Mouse (Mus musculus): ENCODE results near the gene Fat4.
A peak's percentile ranks its signal among the peaks of the same experiment; 100 is the strongest.

Fat4 gene

DNA sequence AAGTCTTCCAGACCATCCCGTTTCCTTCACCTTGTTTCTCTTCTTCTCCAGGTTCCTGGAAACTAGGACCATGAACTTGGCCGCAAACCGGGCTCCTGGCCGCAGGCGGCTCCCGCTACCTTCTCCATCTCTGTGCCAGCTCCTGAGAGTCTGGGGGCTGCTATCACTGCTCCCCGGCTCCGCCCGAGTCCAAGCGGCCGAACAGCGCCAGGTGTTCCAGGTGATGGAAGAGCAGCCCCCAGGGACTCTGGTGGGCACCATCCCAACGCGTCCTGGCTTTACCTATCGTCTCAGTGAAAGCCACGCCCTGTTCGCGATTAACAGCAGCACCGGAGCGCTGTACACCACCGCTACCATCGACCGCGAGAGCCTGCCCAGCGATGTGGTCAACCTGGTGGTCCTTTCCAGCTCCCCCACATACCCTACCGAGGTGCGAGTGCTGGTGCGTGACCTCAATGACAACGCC lies at the start of gene Fat4:
TSS of gene Fat4 (plus strand) at position 51 of the 466 bp plus-strand sequence.
- DNase-seq: no peak

DNA sequence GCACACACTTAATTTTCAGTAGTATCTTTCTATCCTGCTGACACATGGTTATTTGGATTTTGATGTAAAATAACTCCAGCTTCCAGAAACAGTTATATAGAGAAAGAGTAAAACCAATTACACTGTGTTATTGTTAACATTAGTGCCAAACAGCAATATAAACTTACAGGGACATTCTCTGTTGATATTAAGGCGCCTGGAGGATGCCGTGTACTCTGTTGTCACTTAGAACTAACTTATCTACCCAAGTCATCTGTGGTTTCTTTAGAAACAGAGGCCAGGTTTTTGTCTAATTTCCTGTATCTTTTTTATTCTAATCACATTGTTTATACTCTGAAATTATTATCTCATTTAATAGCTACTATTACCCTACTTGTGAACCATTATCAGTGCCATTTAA lies 47.3 kb upstream of the Fat4 start:
- DNase-seq: no peak

DNA sequence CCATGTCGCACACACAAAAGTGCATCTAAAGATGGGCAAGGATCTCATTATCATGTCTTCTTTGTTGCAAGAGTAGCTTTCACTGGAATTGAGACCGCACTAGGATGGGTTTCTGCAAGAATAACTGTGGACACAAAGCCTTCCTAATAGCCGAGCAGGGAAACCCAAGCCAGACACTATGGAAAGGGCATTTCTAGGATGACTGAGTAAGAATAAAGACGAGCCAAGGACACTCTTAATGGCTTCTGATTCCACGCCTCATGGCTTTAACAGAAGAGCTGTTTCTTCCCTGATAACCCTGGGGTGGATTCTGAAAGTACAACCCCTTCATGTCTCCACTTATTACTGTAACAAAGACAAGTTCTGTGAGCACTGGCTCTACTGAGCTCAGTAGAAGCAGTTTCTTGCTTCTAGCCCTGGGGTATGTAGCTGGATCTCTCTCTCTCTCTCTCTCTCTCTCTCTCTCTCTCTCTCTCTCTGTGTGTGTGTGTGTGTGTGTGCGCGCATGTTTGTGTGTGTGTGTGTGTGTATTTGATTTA lies 43.7 kb upstream of the Fat4 start:
- DNase-seq: no peak

DNA sequence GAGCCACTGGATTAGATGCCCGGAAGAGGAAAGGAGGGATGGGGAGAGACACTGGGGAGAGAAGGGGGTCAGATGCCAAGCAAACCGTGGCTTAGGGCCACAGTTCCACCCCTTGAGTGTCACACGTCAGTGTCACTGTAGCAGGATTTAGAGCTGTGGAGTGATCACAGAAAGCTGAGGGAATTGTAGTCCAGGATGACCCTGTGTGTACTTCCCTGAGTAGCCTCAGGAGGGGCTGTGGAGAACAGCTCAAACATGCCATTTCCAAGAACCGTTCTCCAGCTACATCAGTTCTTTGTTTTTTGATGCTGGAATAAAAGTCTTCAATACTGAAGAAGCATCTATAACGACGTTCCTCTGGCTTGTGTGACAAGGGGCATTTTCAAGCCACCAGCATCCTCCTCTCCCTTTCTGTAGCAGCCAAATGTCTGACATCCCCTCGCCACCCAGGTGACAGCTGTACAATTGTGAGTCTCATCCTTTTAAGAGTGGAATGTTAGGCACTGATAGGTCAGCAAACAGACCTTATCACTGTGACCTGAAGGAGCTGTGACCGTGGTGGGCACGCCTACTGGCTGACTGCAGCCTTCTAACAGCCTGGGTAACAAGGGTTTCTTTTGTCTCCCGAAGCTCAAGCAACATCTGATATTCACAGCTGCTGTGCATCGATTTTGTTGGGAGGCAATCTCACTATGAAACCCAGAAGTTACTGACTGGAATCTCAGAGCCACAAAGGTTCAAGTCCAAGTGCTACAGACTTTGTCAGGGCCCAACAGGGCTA lies 39.9 kb upstream of the Fat4 start:
- DNase-seq: no peak

DNA sequence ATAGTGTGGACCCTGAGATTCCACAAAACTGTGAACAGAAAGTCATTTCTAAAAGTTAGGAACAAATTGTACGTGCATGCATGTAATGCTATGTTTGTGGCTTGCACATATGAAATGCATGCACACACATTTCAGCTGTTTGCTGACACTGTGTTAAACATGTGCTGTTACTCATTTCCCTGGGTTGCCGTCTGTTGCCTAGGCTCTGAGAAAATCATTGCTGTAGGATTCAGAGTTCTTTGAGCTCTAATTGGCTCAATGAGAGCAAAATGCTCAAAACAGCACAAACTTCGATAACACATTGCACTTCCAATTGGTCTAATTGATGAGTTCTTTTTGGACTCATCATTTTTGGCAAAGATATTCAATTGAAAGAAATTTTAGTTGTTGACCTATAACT lies 37.7 kb upstream of the Fat4 start:
- no peak for DNase-seq

DNA sequence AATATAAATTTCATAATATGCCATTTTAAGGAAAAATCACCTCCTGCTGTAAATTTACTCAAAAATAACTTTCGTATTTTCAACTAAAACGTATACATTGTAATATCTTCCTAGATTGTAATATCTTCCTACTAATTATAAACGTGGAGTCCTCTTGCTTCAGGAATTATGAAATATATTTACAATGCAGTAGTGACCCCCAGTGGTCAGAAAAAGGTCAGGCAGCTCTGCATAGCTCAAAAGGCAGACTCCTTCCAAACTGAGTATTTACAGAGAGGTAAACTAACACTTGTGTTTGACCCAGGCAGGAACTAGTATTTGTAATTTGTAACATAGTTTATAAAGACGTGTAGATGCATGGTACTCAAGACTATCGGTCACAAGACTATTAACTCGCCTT lies 37.2 kb upstream of the Fat4 start:
- DNase-seq: peak; percentile 67

DNA sequence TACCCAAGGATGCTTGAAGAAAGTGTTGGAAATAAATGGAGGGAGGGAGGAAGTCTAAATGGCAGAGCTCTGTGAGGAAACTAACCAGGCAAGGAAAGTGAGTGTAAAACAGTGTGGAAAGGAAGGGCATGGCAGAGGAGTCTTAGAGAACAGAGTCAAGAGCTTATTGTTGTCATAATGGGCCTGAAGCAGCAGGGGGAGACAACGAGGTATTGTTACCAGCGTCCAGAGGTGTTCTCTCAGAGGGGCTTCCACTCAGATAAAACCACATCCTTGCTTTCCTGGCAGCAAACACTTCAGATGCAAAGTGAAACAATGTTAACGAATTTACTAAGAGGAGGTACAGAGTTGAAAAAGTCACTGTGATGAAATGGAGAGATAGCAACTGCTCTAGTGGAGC lies 33.1 kb upstream of the Fat4 start:
- DNase-seq: no peak

DNA sequence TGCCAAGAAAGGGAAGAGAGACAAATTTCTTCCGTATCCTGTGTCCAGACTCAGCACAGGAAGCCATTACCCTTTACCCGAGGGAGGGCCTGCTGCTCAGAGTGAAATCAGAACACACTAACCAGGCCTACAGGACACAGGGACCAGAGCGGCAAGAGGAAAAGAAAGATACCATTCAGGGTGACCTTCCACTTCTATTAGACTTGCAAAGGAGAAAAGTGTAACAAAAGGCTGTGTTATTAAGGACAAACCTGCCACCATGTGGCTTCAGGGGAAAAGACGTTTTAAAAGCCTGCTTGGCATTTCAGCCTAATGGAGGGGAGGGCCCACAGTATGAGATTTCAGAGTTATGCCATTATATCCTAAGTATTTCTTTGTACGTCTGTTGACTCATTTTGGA lies 26.1 kb upstream of the Fat4 start:
- peak; percentile 22 for DNase-seq

DNA sequence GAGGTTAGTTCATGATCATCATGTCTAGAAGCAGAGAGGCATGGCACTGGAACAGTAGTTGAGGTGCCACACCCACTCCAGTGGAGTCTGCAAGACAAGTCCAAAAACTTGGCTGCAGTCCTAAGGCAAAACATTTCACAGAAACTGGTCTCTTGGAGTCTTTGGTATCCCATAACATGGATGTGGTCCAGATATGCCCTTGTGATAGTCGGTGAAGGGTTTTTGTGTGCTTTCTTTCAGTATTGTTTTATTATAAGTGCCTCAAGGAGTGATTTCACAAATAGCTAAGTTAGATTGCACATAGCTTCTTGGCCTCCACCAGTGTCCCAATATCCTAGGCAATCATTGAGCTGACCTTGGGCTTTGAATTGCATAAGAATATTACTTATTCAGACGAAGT lies 15.4 kb upstream of the Fat4 start:
- no peak for DNase-seq

DNA sequence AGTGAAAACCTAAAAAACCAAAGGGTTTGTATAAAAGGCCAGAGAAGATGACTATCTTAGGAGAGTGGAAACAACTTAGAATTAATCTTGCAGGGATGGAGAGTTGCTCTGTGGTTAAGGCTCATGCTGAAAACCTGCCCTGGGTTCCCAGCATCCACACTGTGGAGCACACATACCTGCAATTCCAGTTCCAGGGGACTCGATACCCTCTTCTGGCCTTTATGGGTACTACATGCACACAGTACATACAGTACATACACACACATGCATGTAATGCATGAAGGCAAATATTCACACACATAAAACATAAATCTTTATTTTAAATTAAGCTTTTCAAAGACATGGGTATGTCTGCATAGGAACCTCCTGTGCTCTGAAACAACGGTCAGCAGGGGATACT lies 10.9 kb upstream of the Fat4 start:
- no peak for DNase-seq

DNA sequence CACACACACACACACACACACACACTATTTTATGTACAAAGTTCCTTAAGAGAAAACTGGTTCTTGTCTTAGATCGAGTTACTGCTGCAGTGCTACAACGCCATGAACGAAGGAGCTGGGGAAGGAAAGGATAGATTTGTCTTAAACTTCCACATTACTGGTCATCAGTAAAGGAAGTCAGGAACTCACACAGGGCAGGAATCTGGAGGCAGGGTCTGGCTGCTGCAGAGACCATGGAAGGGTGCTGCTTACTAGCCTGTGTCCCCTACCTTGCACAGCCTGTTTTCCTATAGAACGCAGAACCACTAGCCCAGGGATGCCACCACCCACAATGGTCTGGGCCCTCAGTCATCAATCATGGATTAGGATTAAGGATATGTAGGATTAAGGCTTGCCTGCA lies 10.0 kb upstream of the Fat4 start:
- no peak for DNase-seq

DNA sequence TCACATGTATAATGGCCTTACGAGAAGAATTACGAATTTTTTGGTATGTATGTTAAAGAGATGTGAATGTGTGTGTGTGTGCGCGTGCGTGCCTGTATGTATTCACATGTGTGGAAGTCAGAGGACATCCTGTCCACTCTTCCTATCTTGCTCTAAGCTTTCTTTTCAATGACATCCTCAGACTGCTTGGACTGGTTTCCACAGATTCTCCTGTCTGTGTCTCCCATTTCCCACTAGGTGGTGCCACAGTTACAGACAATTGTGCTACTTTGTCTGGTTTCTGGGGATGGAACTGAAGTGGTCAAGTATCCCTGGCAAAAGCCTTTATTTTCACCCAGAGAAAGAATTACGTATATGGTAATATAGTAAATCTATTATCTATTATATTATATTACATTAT lies 4.0 kb upstream of the Fat4 start:
- DNase-seq: peak; percentile 66

DNA sequence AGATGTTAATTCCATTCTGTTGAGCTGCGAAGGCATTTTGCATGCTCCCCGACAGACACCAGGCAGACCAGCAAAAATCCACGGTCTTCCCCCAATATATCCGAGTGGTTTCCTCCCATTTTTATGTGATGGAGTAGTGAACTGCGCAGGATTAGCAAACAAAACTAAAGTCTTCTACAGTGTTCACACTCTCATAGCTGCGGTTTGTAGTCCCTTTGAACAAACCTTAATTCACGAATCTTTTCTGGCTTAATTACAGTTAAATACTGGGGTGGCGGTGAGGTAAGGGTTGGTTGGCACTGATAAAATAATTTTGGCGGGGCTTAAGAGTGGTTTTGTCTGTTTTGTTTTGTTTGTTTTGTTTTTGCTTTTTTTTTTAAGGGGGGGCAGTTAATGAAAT lies 3.1 kb upstream of the Fat4 start:
- no peak for DNase-seq

DNA sequence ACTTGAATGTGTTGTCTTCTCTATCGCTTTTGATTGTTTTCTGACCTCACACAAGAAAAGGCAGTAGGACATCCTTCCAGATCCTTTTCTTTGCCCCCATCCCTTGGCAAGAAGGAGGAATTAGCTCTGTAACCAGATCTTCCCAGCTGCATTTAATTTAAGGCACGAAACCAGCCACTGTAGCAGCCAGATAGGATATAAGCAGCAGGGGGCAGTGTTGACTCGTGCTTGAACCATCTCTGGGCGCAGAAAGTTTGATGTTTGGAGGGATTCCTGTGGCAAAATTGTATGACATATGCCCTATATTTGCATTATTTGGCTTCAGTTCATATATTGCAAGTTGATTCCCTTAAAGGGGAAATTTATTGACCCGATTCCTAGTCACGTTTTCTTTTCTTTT lies 2.5 kb upstream of the Fat4 start:
- peak; percentile 87 for DNase-seq

DNA sequence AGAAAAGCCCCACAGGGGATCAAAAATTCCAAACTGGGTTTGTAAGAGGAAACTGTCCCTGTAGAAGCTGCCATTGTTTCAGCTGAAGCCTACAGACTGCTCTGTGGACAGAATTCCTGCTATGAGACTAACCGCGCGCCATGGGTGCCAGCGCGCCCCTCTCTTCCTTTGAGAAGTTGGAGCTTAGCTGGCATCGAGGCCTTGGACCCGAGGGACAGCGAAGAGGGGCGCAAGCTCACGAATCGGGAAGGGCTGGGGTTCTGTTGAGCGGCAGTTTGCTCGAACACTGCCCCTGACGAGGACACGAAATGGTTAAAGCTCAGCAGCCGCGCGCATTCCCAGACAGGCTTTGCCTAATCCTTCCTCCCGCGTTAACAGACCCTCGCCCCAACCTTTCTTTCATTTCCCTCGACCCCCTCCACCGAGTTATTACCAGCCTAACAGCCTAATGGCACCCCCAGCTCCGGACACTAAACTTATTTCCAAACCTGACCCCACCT lies 1.8 kb upstream of the Fat4 start:
- DNase-seq: peak; percentile 47

DNA sequence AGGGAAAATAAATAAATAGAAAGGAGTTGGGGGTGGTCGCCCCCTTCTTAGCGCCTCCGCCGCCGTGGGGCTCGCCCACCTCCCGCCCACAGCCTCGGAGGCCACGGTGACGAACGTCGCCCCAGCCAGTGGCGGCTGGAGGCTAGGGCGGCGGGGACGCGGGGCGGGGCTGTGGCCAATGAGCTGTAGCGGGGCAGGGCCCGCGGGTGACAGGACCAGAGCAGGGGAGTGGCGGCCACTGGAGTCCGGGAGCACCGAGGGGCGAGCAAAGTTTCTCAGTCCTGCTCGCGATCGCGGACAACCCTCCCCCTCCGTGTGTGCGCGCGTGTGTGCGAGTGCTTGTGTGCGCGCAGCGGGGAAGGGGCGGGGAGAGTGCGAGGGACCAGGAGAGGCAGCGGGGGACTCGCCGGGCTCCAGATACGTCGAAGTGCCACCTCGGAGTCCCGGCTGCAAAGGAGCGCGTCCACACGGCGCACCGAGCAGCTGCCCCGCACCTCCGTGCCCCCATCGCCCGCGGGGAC lies 1.2 kb upstream of the Fat4 start:
- peak; percentile 93 for DNase-seq

DNA sequence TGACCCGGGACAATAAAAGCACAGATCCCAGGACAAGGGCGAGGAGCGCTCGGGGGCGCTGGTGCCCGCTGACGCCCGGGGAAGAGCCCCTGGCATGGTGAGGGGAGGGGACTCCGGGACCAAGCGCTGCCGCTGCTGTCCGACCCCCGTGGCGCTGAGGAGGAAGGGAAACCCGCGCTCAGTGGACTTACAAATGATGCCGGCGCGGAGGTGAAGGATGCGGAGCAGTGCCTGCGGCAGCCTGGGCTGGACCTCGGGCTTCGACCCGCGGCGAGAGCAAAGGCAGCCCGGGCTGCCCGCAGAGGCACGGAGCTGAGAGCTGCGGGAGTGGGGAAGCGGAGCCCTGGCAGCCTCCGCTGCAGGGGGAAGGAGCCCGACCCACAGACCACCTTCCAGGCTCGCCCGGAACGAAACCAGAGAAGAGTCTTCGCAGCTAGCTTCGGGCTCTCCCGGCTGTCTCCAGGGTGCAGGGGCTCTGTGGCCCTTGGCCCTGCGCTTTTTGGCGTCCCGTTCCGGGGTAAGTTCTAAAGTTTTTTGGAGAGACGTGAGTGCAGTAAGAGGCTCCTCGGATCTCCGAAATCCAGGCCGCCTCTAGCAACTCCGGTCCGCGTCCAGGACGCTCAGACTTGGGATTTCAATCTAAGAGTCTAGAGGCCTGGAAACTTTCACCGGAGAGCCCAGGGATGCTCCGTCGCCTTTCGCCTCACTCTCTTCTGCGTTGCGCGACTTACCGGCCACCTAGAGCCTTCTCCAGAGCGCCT lies 499 bp upstream of the Fat4 start:
- DNase-seq: peak; percentile 56

DNA sequence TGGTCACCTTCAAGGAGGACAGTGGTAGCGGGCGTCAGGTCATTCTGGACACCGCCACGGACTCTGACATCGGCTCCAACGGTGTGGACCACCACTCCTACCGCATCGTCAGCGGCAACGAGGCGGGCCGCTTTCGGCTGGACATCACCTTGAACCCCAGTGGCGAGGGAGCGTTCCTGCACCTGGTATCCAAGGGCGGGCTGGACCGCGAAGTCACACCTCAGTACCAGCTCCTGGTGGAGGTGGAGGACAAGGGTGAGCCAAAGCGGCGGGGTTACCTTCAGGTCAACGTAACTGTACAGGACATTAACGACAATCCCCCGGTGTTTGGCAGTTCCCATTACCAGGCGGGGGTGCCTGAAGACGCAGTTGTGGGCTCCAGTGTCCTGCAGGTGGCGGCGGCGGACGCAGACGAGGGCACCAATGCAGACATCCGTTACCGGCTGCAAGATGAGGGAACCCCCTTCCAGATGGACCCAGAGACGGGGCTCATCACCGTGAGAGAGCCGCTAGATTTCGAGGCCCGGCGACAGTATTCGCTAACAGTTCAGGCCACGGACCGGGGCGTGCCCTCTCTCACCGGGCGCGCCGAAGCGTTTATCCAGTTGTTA lies 746 bp downstream of the Fat4 start:
- DNase-seq: peak; percentile 69

DNA sequence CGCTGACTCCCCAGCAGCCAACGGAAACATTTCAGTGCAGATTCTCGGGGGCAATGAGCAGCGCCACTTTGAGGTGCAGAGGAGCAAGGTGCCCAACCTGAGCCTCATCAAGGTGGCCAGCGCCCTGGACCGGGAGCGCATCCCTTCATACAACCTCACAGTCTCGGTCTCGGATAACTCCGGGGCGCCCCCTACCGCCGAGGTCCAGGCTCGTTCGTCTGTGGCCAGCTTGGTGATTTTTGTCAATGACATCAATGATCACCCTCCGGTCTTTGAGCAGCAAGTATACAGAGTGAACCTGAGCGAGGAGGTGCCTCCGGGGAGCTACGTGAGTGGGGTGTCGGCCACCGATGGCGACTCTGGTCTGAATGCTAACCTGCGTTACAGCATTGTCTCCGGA lies 1.4 kb downstream of the Fat4 start:
- peak; percentile 66 for DNase-seq

DNA sequence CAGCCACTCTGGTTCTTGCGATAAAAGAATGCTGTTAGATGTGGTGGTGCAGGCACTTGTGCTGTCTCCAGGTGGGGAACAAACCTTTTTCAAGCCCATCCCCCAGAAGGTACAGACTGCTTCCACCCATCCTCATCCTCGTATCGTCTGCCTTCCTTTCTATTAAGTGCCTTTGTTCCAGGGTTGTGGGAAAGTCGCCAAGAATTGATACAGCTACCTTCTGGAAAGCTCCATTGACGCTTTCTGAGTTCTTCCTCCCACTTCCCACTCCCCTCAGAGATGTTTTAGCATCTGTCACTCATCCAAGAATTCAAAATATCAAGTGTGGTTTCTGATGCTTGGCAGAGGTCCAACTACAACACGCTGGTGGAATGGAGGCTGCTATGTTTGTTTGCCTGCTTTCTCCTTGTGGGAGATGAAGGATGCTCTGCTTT lies 6.1 kb downstream of the Fat4 start:
- DNase-seq: peak; percentile 31

DNA sequence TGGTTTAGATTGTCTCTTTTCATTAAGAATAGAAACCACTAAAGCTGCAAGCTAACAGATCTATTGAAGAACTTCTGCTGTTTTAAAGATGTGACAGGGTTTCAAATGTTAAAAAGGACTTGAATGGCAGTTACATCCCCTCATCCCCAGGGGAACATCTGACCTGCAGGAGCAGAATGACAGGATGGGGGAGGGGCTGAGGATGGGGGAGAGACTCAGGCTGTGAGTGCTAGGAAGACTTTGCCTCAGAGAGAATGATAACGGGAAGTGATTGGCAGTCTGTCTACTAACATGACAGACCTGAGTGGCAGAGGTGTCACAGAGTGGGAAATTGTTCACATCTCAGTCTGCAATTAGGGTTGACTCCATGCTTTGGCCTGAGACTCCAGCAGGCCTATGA lies 14.1 kb downstream of the Fat4 start:
- DNase-seq: no peak

DNA sequence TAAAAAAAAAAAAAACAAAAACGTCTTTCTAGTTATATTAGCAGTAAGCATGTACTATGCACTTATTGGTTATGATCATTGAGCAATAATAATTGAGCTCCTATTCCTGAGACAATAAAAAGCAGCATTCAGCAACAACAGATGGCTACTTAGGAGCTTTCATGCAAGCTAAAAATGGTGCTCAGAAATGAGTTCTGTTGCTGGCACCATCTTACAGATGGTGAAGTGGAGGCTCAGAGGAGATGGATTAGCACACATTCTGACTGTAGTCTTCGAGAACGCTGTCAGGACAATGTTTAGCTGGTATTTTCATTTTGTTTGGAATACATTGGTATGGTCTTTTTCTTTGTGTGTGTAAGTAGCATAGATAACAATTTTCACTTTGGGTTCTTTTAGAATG lies 20.1 kb downstream of the Fat4 start:
- no peak for DNase-seq

Data from kidney, postnatal 14 days (tissue).